Mouse (Mus musculus): ENCODE measurements around the gene Kcnq5. TPM values are rescaled to one million over a fixed set of nuclear protein-coding genes. Genes with fewer than 3 reads are reported as not detected.

Gene Kcnq5
- polyA plus RNA-seq, 1 experiment from 2014 or later: 7.0 TPM

GRCm38 (mm10) chr1:21836337-21836736 lies 125.4 kb downstream of the Kcnq5 start:
- peaks cover 12% of the 10 kb centered on the region for H3K4me1 ChIP-seq (replicated peaks)
- no peak overlapping the region for H3K4me2 ChIP-seq
- H3K9me3 ChIP-seq (replicated peaks): no peaks in the 10 kb centered on the region
- 77% methylated on average over 3 of the region's 3 CpGs for WGBS
- ATAC-seq (ENCODE audit: insufficient number of reproducible peaks, low FRiP score): no peak
- H3K27me3 ChIP-seq (replicated peaks): no peaks in the 10 kb centered on the region
- H3K36me3 ChIP-seq: no peaks in the 10 kb centered on the region
- H3K9ac ChIP-seq: no peak overlapping the region
- no peak overlapping the region for H3K27ac ChIP-seq (ENCODE audit: poor library complexity, severe bottlenecking)
- no peak overlapping the region for H3K4me3 ChIP-seq

- H3K9me3 ChIP-seq (replicated peaks): no peaks in the 10 kb centered on the region
- no peak overlapping the region for H3K9ac ChIP-seq
- H3K27me3 ChIP-seq (replicated peaks): no peaks in the 10 kb centered on the region
- H3K4me2 ChIP-seq: peak overlapping the region; percentile 61
- H3K4me3 ChIP-seq: 0 out of 2 replicates have a peak overlapping the region, but pooled peaks have one; percentile 18
- peak overlapping the region; percentile 93 for H3K27ac ChIP-seq (ENCODE audit: poor library complexity, severe bottlenecking)
- peak; percentile 72 for ATAC-seq (ENCODE audit: insufficient number of reproducible peaks, low FRiP score)
- peaks cover 12% of the 10 kb centered on the region for H3K4me1 ChIP-seq (replicated peaks)
- 23% methylated on average over 6 of the region's 6 CpGs for WGBS
- H3K36me3 ChIP-seq: no peaks in the 10 kb centered on the region
These were observed 131.8 kb downstream of the Kcnq5 start for GRCm38 (mm10) chr1:21829909-21830455.

- H3K4me1 ChIP-seq (replicated peaks): no peaks in the 10 kb centered on the region
- H3K4me3 ChIP-seq: no peak overlapping the region
- H3K27me3 ChIP-seq (replicated peaks): no peaks in the 10 kb centered on the region
- WGBS: 85% methylated on average over 10 of the region's 10 CpGs
- no peak for ATAC-seq (ENCODE audit: insufficient number of reproducible peaks, low FRiP score)
- H3K36me3 ChIP-seq: no peaks in the 10 kb centered on the region
- H3K9me3 ChIP-seq (replicated peaks): no peaks in the 10 kb centered on the region
- no peak overlapping the region for H3K27ac ChIP-seq (ENCODE audit: poor library complexity, severe bottlenecking)
- H3K9ac ChIP-seq: no peak overlapping the region
- no peak overlapping the region for H3K4me2 ChIP-seq
These were observed 141.6 kb downstream of the Kcnq5 start for GRCm38 (mm10) chr1:21820066-21820630.

GRCm38 (mm10) chr1:21805064-21805463 lies 156.7 kb downstream of the Kcnq5 start:
- H3K9me3 ChIP-seq (replicated peaks): no peaks in the 10 kb centered on the region
- peaks cover 11% of the 10 kb centered on the region for H3K4me1 ChIP-seq (replicated peaks)
- 84% methylated on average over 2 of the region's 2 CpGs for WGBS
- no peak overlapping the region for H3K27ac ChIP-seq (ENCODE audit: poor library complexity, severe bottlenecking)
- no peak for ATAC-seq (ENCODE audit: insufficient number of reproducible peaks, low FRiP score)
- H3K4me2 ChIP-seq: no peak overlapping the region
- no peak overlapping the region for H3K4me3 ChIP-seq
- H3K36me3 ChIP-seq: no peaks in the 10 kb centered on the region
- no peak overlapping the region for H3K9ac ChIP-seq
- no peaks in the 10 kb centered on the region for H3K27me3 ChIP-seq (replicated peaks)

- Histone ChIP-seq H3K4me3 (no peak overlapping the region), H3K4me1 (replicated peaks) (peaks cover 11% of the 10 kb centered on the region), H3K27ac (ENCODE audit: poor library complexity, severe bottlenecking) (no peak overlapping the region), H3K9me3 (replicated peaks) (no peaks in the 10 kb centered on the region), H3K4me2 (no peak overlapping the region), H3K36me3 (no peaks in the 10 kb centered on the region), H3K27me3 (replicated peaks) (no peaks in the 10 kb centered on the region), H3K9ac (no peak overlapping the region)
- WGBS: 72% methylated on average over 2 of the region's 2 CpGs
- ATAC-seq (ENCODE audit: insufficient number of reproducible peaks, low FRiP score): no peak
These were observed 157.3 kb downstream of the Kcnq5 start for GRCm38 (mm10) chr1:21804477-21804866.

GRCm38 (mm10) chr1:21803751-21804476 lies 157.8 kb downstream of the Kcnq5 start:
- H3K4me1 ChIP-seq (replicated peaks): peaks cover 6% of the 10 kb centered on the region
- H3K9me3 ChIP-seq (replicated peaks): no peaks in the 10 kb centered on the region
- no peak overlapping the region for H3K4me3 ChIP-seq
- 72% methylated on average over 5 of the region's 5 CpGs for WGBS
- no peak overlapping the region for H3K9ac ChIP-seq
- H3K36me3 ChIP-seq: no peaks in the 10 kb centered on the region
- ATAC-seq (ENCODE audit: insufficient number of reproducible peaks, low FRiP score): no peak
- no peak overlapping the region for H3K4me2 ChIP-seq
- no peak overlapping the region for H3K27ac ChIP-seq (ENCODE audit: poor library complexity, severe bottlenecking)
- no peaks in the 10 kb centered on the region for H3K27me3 ChIP-seq (replicated peaks)

GRCm38 (mm10) chr1:21780746-21781145 lies 181.0 kb downstream of the Kcnq5 start:
- no peak for ATAC-seq (ENCODE audit: insufficient number of reproducible peaks, low FRiP score)
- Histone ChIP-seq H3K9me3 (replicated peaks) (no peaks in the 10 kb centered on the region), H3K27ac (ENCODE audit: poor library complexity, severe bottlenecking) (no peak overlapping the region), H3K36me3 (no peaks in the 10 kb centered on the region), H3K9ac (no peak overlapping the region), H3K4me2 (no peak overlapping the region), H3K4me1 (replicated peaks) (no peaks in the 10 kb centered on the region), H3K4me3 (no peak overlapping the region), H3K27me3 (replicated peaks) (no peaks in the 10 kb centered on the region)
- WGBS: 69% methylated on average over 5 of the region's 5 CpGs

GRCm38 (mm10) chr1:21777560-21777959 lies 184.2 kb downstream of the Kcnq5 start:
- 89% methylated on average over 5 of the region's 5 CpGs for WGBS

GRCm38 (mm10) chr1:21773931-21774330 lies 187.8 kb downstream of the Kcnq5 start:
- ATAC-seq (ENCODE audit: insufficient number of reproducible peaks, low FRiP score): no peak

More at GRCm38 (mm10) chr1:21777560-21777959, 184.2 kb downstream of the Kcnq5 start:
- no peak overlapping the region for H3K9ac ChIP-seq
- no peaks in the 10 kb centered on the region for H3K36me3 ChIP-seq
- H3K27ac ChIP-seq (ENCODE audit: poor library complexity, severe bottlenecking): no peak overlapping the region
- H3K4me1 ChIP-seq (replicated peaks): 0 out of 2 replicates have a peak, but pooled peaks cover 2% of the 10 kb centered on the region
- H3K4me3 ChIP-seq: no peak overlapping the region
- ATAC-seq (ENCODE audit: insufficient number of reproducible peaks, low FRiP score): no peak
- H3K4me2 ChIP-seq: no peak overlapping the region
- no peaks in the 10 kb centered on the region for H3K9me3 ChIP-seq (replicated peaks)
- no peaks in the 10 kb centered on the region for H3K27me3 ChIP-seq (replicated peaks)

GRCm38 (mm10) chr1:21770494-21770893 lies 191.2 kb downstream of the Kcnq5 start:
- no peaks in the 10 kb centered on the region for H3K36me3 ChIP-seq
- no peak for ATAC-seq (ENCODE audit: insufficient number of reproducible peaks, low FRiP score)
- H3K4me1 ChIP-seq (replicated peaks): 0 out of 2 replicates have a peak, but pooled peaks cover 5% of the 10 kb centered on the region
- H3K9me3 ChIP-seq (replicated peaks): no peaks in the 10 kb centered on the region
- no peak overlapping the region for H3K27ac ChIP-seq (ENCODE audit: poor library complexity, severe bottlenecking)
- H3K4me2 ChIP-seq: no peak overlapping the region
- no peaks in the 10 kb centered on the region for H3K27me3 ChIP-seq (replicated peaks)
- 46% methylated on average over 1 of the region's 1 CpGs for WGBS
- H3K9ac ChIP-seq: no peak overlapping the region
- H3K4me3 ChIP-seq: no peak overlapping the region

More at GRCm38 (mm10) chr1:21773931-21774330, 187.8 kb downstream of the Kcnq5 start:
- WGBS: 57% methylated on average over 5 of the region's 5 CpGs
- no peak overlapping the region for H3K4me3 ChIP-seq
- no peak overlapping the region for H3K4me2 ChIP-seq
- H3K36me3 ChIP-seq: no peaks in the 10 kb centered on the region
- H3K27me3 ChIP-seq (replicated peaks): no peaks in the 10 kb centered on the region
- H3K4me1 ChIP-seq (replicated peaks): 0 out of 2 replicates have a peak, but pooled peaks cover 5% of the 10 kb centered on the region
- H3K27ac ChIP-seq (ENCODE audit: poor library complexity, severe bottlenecking): no peak overlapping the region
- H3K9me3 ChIP-seq (replicated peaks): no peaks in the 10 kb centered on the region
- no peak overlapping the region for H3K9ac ChIP-seq

GRCm38 (mm10) chr1:21749297-21749696 lies 212.4 kb downstream of the Kcnq5 start:
- Histone ChIP-seq H3K4me2 (no peak overlapping the region), H3K4me1 (replicated peaks) (0 out of 2 replicates have a peak, but pooled peaks cover 3% of the 10 kb centered on the region), H3K4me3 (no peak overlapping the region), H3K36me3 (no peaks in the 10 kb centered on the region), H3K27me3 (replicated peaks) (no peaks in the 10 kb centered on the region), H3K27ac (ENCODE audit: poor library complexity, severe bottlenecking) (0 out of 2 replicates have a peak overlapping the region, but pooled peaks have one; percentile 62), H3K9me3 (replicated peaks) (no peaks in the 10 kb centered on the region), H3K9ac (no peak overlapping the region)
- 69% methylated on average over 1 of the region's 1 CpGs for WGBS
- ATAC-seq (ENCODE audit: insufficient number of reproducible peaks, low FRiP score): no peak

All from heart, embryonic 12.5 days (tissue).